Mouse (Mus musculus) spleen, adult 2 months (tissue): Measurements from ENCODE around the gene App. TPM values are rescaled to one million over a fixed set of nuclear protein-coding genes. Genes with fewer than 3 reads are reported as not detected.

Experiments used
- DNase-seq, 2 experiments: peaks; one replicate each; pipeline versions ENCODE4 v3.0.0 to v3.0.0-alpha.2; 2012 to 2021; ENCODE audit warnings: low spot score in 2 of 2, low read depth in 1 of 2
- H3K27ac ChIP-seq: fragments of 200-500 bp; 2 replicates; pipeline ENCODE4 v1.5.1; 2012; ENCODE audit warnings: low read length, inconsistent platforms; ENCODE audit not compliant: insufficient read depth
- H3K27me3 ChIP-seq: fragments of 200-500 bp; 2 replicates; pipeline ENCODE4 v1.6.1; 2012; ENCODE audit warnings: mild to moderate bottlenecking, moderate library complexity, low read length, inconsistent platforms; ENCODE audit not compliant: control insufficient read depth, insufficient read depth
- H3K36me3 ChIP-seq: fragments of 200-500 bp; 2 replicates; pipeline ENCODE4 v1.6.1; 2012; ENCODE audit warnings: mild to moderate bottlenecking, low read length, inconsistent platforms; ENCODE audit not compliant: control insufficient read depth, insufficient read depth
- H3K4me1 ChIP-seq: fragments of 200-500 bp; 2 replicates; pipeline ENCODE4 v1.6.1; 2011; ENCODE audit warnings: inconsistent platforms; ENCODE audit not compliant: control insufficient read depth, insufficient read depth, insufficient read length
- H3K4me3 ChIP-seq: fragments of 200-500 bp; 2 replicates; pipeline ENCODE4 v1.5.1; 2011; ENCODE audit warnings: mild to moderate bottlenecking, inconsistent platforms; ENCODE audit not compliant: insufficient read depth, insufficient read length; ENCODE audit errors: extremely low read depth
- CTCF ChIP-seq: fragments of 200-500 bp; IDR thresholded peaks from 2 replicates; pipeline ENCODE4 v1.5.1; 2011; ENCODE audit warnings: mild to moderate bottlenecking, inconsistent platforms; ENCODE audit not compliant: insufficient read depth, insufficient read length, insufficient replicate concordance; ENCODE audit errors: extremely low read depth
- POLR2A ChIP-seq: fragments of 200-500 bp; IDR thresholded peaks from 2 replicates; pipeline ENCODE4 v1.6.1; 2011; ENCODE audit warnings: low read depth, low read length, inconsistent platforms
- WGBS: fragments of 180-500 bp; shearing (Covaris S2); methylation state at CpG from one replicate; pipeline ENCODE4 v1.1.7; 2018; 5-methylcytosine and 5-hydroxymethylcytosine counted together
- polyA plus RNA-seq: library from polyadenylated mRNA; depleted of rRNA; stranded (reverse); fragments of >200 nt; gene quantifications from 2 replicates; pipeline ENCODE4 v1.2.3, GENCODE M21; 2012

App gene
- polyA plus RNA-seq, 1 experiment, result 80.0 TPM

- Histone ChIP-seq H3K27ac (no peak overlapping the region), H3K27me3 (no peaks in the 10 kb centered on the region), H3K36me3 (no peaks in the 10 kb centered on the region), H3K4me1 (0 out of 2 replicates have a peak, but pooled peaks cover 3% of the 10 kb centered on the region), H3K4me3 (no peak overlapping the region)
- TF ChIP-seq POLR2A, result no peak
- no peak for TF ChIP-seq CTCF
- no peak for DNase-seq
- WGBS, result 77% methylated on average over 8 of the region's 8 CpGs
Measured at GRCm38 (mm10) chr16:85152457-85152856, 21.1 kb downstream of the App start.

DNA sequence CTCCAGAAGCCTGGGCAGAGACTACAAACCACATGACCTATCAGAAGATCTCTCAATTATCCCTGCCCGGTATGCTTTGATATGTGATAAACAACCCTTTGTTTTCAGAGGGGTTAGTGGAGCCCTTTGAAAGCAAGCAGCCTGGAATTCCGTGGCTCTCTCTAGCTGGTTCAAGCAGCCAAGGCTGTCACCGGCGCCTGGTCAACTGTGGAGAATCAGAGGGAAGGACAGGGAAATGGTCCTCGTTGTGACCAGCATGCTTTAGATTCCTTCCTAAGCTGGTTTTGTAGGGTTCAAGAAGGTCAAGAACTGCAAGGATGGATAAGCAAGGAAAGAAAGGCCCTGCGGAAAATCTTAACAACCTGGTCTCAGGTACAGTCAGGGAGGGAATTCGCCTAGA is 21.9 kb downstream of the App start:
- Histone ChIP-seq H3K4me1 (0 out of 2 replicates have a peak, but pooled peaks cover 3% of the 10 kb centered on the region), H3K36me3 (no peaks in the 10 kb centered on the region), H3K4me3 (no peak overlapping the region), H3K27me3 (no peaks in the 10 kb centered on the region), H3K27ac (no peak overlapping the region)
- no peak for DNase-seq
- no peak for TF ChIP-seq POLR2A
- no peak for TF ChIP-seq CTCF
- 86% methylated on average over 7 of the region's 7 CpGs for WGBS

DNA sequence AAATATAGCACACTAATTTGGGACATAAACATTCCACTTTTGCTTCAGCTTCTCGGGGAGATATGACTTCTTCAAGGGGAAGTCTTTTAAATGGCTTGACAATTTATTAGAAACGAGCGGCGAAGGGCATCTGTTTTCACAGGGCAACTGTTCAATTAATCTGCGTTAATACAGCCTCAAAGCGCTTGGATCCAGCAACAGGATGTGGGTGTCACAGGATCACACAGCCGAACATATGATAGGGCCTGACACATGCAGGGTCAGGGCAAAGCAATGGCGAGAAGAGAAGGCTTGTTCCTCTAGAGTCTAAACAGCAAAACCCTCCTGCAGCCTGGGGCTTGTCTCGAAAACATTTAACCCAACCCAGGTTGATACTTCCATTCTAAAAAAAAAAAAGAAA is 22.7 kb downstream of the App start:
- no peak for TF ChIP-seq POLR2A
- no peak for TF ChIP-seq CTCF
- H3K4me3 ChIP-seq, result no peak overlapping the region
- H3K36me3 ChIP-seq, result no peaks in the 10 kb centered on the region
- 0 out of 2 replicates have a peak, but pooled peaks cover 3% of the 10 kb centered on the region for H3K4me1 ChIP-seq
- no peak for DNase-seq
- H3K27me3 ChIP-seq, result no peaks in the 10 kb centered on the region
- 80% methylated on average over 9 of the region's 9 CpGs for WGBS
- H3K27ac ChIP-seq, result no peak overlapping the region

DNA sequence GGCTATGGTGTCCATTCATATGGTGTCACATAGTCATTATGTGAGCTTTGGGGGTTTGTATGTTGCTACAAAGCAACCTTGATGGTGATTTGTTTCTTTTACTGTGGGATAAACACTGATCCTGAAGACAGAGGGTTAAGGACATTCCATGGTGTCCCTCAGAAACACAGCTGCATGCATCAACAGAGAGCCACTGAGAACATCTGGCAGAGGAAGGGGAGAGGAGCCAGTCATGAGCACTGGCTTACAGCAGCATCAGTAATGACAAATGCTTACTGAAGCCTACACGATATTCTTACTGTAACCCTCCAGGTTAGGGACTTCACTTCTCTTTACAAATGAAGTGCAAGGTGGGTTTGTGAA is 24.1 kb downstream of the App start:
- TF ChIP-seq POLR2A (no peak), CTCF (no peak)
- no peaks in the 10 kb centered on the region for H3K36me3 ChIP-seq
- 88% methylated on average over 1 of the region's 1 CpGs for WGBS
- DNase-seq, result no peak
- no peaks in the 10 kb centered on the region for H3K27me3 ChIP-seq
- H3K4me3 ChIP-seq, result no peak overlapping the region
- H3K4me1 ChIP-seq, result peaks cover 3% of the 10 kb centered on the region; the same call in 1 of the 2 replicates
- no peak overlapping the region for H3K27ac ChIP-seq

DNA sequence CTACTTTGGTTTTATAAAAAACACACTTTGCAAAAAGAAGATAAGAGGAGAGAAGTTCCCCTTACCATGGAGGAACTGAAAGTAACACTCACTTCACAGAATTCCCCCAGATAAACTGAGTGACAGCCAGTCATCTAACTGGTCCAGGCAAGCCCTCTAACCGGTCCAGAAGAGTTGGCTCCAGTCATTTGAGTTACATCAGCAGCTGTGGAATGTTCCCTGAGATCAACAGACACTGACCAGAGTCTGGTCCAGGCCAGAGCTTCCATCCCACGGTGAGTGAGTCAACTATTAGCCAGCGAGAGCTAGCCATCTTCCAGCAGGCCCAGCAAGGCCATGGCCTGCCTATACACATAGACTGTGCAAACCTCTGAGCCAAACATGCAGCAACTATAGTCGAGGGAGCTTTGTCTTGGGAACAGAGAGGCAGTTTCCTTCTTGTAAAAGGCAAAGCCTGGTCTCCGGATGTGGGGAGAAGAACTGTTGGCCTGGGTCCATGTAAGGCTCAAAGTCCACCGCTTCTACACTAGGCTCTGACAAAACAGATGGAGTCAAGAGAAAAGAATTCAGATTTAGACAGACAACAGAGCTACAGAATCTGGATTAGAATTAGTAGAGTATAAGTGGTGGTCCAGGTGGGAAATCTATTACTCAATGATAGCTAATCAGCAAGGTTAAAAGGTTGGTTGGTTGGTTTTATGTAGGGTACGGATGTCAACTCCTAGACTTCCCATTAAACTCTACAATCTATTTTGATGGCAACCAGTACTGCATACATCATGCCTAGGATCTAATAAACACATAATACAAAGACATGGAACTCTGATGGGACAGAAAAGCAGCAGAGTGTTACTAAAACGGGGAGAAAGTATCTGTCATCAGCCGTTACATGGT is 24.7 kb downstream of the App start:
- Histone ChIP-seq H3K27ac (peak overlapping the region; percentile 26), H3K4me3 (no peak overlapping the region), H3K27me3 (no peaks in the 10 kb centered on the region), H3K36me3 (no peaks in the 10 kb centered on the region), H3K4me1 (peaks cover 3% of the 10 kb centered on the region; the same call in 1 of the 2 replicates)
- TF ChIP-seq POLR2A, result no peak
- no peak for TF ChIP-seq CTCF
- 73% methylated on average over 9 of the region's 9 CpGs for WGBS
- DNase-seq, result no peak

DNA sequence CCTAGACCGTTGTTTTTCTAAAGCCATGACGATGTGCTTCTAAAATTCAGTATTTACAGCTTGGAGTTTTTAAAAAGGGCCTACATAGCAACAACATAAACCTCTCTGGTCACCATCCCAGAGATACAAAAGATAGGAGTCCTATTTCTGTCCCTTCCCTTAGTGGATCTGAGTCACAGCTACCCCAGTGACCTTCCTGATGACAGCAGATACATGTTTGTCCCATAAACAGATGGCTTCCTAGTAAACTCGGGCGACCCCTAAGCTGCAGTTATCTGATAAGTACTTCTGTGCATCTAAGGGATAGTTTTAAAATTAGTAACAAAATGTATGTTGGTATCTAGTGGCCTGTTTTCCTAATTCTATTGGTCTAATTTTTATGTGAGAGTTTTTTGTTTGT is 26.1 kb downstream of the App start:
- no peak overlapping the region for H3K27ac ChIP-seq
- no peak for DNase-seq
- TF ChIP-seq CTCF (no peak), POLR2A (no peak)
- H3K36me3 ChIP-seq, result no peaks in the 10 kb centered on the region
- H3K27me3 ChIP-seq, result no peaks in the 10 kb centered on the region
- WGBS, result 81% methylated on average over 4 of the region's 4 CpGs
- peaks cover 3% of the 10 kb centered on the region; the same call in 1 of the 2 replicates for H3K4me1 ChIP-seq
- H3K4me3 ChIP-seq, result no peak overlapping the region

GRCm38 (mm10) chr16:85145771-85146178 is 27.8 kb downstream of the App start:
- Histone ChIP-seq H3K36me3 (no peaks in the 10 kb centered on the region), H3K4me3 (no peak overlapping the region), H3K27me3 (no peaks in the 10 kb centered on the region), H3K4me1 (peaks cover 3% of the 10 kb centered on the region; the same call in 1 of the 2 replicates), H3K27ac (no peak overlapping the region)
- 94% methylated on average over 11 of the region's 11 CpGs for whole genome bisulfite sequencing
- no peak for DNase-seq
- TF ChIP-seq CTCF, result no peak
